Mouse (Mus musculus): ENCODE measurements around the gene Tmeff2.

DNA sequence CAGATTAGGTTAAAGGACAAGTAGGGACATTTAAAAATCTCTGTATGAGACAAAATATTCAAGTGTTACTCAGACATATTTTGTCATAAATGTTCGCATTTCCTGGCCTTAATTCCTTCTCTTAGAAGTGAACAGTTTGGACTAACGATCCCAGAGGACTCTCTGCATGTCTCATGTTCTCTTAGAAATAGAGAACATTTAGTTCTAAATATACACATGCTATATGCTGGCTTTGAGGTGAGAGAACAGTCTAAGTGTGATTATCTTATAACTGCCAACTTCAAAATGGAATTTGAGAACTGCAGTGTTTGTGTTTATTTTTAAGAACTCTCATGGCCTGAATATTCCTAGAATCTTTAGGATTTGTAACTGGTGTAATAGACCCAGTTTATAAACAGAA lies 69.2 kb downstream of the Tmeff2 start:
- TF ChIP-seq CTCF (IDR thresholded peaks at IDR 0.05; ENCODE audit: control insufficient read depth, insufficient read depth, insufficient replicate concordance, low read depth, low read length) (no peak), POLR2A (IDR thresholded peaks at IDR 0.05; ENCODE audit: control insufficient read depth, low read depth, low read length) (no peak)
